Mouse (Mus musculus): ENCODE data around the gene Ppm1h.

The Ppm1h gene

DNA sequence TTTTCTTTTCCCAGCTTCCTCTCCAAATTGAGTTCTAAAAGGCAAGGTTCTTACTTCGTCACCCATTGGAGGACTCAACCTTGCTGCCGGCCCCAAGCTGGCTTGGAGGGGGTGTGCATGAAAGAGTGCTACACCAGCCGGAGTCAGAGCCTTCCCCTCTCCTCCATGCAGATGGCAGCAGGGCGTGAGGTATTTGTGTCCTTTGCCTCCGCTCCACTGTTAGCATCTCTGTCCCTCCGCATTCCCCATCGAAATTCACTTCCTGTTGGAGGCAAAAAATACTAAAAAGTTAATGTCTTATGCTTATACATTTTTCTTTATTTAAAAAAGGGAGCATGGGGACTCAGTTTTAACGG, 181.1 kb downstream of the Ppm1h start:
- no peak for DNase-seq (ENCODE audit: low spot score)

- no peak for DNase-seq (ENCODE audit: low spot score)
These were observed 181.5 kb downstream of the Ppm1h start for GRCm38 (mm10) chr10:122860076-122860475.

DNA sequence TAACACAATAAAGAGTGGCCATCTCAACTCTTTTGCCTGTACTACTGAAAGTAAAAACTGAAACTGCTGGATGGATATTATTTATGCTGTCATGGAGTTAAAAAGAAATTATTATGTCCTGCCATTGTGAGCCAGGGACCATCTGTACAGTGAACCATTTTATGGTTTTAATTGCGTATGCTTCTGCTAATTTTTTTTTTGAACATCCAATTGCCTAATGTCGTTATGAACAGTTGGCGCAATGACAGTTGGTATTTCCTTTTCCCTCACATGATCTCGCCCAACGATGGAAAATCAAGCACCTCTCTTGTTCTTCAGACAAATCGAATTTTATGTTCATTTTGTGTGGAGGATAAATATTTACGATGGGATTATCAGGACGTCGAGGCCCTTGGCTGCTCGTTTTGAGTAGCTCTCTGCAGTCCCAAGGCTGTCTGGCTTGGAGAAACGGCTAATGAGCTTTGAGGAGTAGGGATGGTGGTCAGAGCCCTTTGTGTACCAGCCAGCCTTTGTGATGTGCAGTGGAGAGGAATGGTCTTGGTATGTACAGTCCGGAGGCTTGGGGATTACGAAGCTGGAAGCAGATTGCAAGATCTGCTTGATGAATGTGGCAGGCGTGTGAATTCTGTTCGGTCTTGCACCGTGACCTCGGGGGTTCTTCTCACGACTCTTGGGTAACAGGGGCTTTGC, 183.3 kb downstream of the Ppm1h start:
- no peak for DNase-seq (ENCODE audit: low spot score)

DNA sequence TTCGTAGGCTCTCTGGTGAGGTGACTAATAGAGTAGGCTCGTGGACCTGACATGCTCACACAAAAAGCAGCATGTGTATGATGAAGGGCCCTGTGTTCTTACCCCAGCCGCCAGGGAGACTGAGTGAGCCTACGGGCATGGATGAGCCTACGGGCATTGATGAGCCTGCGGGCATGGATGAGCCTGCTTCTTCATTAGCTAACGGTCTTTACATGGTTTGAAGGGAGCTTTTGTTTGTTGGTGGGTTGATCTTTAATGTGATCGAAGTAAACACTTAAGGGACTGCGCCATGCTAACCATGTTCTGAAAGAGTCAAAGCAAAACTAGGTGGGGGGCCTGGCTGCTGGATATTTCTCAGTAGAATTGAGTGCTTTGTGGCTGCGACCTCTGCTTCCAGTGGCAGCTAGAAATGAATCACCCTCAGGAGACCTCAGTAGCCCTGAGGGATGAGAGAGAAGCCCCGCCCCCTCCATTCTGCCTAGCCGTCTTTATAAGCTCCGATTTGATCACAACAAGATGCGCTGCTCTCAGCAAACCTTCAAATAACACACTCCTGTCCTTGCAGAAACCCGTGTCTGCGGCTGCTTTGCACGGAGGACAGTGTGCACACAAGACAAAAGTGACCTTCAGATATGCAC, 183.9 kb downstream of the Ppm1h start:
- DNase-seq (ENCODE audit: low spot score): no peak

- DNase-seq (ENCODE audit: low spot score): peak; percentile 58
These were observed 191.4 kb downstream of the Ppm1h start for GRCm38 (mm10) chr10:122869865-122870503.

DNA sequence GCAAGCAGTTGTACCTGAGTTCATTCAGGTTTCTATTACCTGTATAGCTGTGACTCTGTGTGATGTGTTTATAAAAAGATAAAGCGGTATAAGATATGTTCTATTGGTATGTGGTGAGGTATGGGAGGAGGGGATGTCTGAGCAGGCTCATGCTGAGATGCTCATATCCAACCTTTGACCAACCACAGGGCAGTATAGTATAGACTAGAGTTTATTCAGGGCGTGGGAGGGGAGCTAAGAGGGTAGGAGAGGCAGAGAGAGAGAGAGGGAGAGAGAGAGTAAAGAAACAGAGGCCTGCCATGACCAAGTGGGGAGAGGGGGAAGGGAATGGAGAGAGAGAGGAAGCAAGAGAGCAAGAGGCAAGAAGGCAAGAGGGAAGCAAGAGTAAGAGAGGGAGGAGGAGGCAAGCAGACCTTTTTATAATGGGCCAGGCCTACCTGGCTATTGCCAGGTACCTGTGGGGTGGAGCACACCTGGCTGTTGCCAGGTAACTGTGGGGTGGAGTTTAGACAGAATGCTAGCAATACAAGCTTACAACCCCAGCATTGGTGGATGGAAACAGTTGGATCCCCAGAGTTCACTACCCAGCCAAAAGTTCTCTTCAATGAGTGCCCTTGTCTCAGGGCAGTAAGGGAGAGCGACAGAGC, 192.4 kb downstream of the Ppm1h start:
- no peak for DNase-seq (ENCODE audit: low spot score)

DNA sequence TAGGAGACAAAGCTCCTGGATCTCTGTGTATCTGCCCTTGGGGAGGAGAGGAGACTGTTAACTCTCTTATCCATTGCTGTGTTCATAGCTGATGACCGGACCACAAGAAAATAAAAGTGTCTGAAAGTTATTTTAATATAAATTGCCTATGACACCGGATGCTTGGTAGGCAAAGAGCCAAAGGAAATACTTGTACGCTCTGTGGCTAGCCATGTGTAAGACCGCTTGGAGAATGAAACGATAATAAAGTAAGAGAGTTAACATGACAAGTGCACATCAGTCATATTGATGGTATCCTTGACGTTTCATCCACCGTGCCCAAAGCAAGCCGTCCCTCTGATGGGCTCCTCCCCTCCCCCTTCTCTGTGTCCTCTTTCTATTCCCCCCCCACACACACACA, 194.2 kb downstream of the Ppm1h start:
- DNase-seq (ENCODE audit: low spot score): no peak

- DNase-seq (ENCODE audit: low spot score): no peak
These were observed 198.4 kb downstream of the Ppm1h start for GRCm38 (mm10) chr10:122876964-122877363.

- DNase-seq (ENCODE audit: low spot score): no peak
These were observed 198.9 kb downstream of the Ppm1h start for GRCm38 (mm10) chr10:122877436-122877835.

DNA sequence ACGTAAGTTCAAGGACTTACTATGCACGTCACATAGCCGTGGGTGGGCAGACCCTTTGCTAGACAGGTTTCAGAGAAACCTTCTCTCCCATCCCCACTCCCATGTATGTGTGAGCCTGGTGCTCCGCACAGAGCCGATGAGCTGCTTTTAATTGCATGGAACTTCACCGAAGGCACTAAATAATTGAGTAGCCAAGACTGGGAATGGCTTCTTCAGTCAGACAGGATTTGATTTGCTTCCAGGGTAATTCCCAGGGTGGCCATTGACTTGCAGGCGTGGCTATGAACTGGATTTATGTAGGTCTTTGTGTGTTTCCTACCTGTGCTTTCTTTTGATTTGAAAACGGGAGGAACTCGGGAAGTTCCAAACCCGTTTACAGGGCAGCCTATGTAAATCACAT, 202.9 kb downstream of the Ppm1h start:
- DNase-seq (ENCODE audit: low spot score): no peak

GRCm38 (mm10) chr10:122882614-122883013, 204.1 kb downstream of the Ppm1h start:
- DNase-seq (ENCODE audit: low spot score): no peak

GRCm38 (mm10) chr10:122883823-122884743, 205.5 kb downstream of the Ppm1h start:
- peak; percentile 40 for DNase-seq (ENCODE audit: low spot score)

DNA sequence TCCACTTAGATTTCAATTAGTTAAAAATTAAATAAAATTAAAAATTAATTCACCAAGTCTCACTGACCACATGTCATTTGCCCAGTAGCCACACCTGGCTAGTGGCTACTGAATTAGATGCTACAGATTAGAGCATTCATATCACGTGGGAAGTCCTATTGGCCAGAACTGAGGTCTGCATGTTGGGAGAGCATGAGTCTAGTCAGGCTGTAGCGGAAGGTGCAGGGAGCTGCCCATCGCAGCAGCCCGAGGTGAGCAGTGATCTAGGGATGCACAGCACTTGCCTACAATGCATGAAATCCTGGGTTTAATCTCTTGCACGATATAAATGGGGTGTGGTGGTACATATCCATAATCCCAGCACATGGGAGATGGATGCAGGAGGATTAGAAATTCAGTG, 206.7 kb downstream of the Ppm1h start:
- DNase-seq (ENCODE audit: low spot score): no peak

GRCm38 (mm10) chr10:122886055-122886915, 207.7 kb downstream of the Ppm1h start:
- DNase-seq (ENCODE audit: low spot score): peak; percentile 48

DNA sequence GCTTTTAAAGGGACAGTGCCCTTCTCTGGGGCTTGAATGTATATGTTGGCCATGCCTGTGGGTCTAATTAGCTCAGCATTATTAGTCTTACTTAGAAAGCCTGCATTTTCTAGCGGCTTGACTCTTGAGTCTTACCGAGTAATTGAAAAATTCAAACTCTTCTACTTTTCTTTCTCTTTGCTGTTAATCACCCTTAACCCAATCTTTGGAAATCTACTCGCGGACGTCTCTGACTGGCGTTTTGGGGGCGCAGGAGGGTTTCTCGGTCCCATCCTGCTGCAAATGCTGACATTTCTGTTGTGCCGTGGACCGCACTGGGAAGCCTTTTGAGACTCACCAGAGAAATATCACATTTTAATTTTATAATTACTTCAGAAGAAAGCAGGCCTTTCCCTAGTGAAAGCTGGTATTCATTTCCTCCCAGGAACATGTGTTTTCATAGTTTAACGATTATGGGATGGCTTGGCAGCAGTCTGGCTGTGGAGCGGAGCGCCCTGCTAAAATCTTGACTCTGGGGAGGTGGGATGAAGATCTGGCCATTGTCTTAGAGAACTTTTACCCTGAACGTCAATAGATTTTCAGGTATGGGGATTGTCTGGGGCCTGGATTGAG, 208.5 kb downstream of the Ppm1h start:
- DNase-seq (ENCODE audit: low spot score): no peak

- no peak for DNase-seq (ENCODE audit: low spot score)
These were observed 209.1 kb downstream of the Ppm1h start for GRCm38 (mm10) chr10:122887528-122888183.

- no peak for DNase-seq (ENCODE audit: low spot score)
These were observed 212.3 kb downstream of the Ppm1h start for GRCm38 (mm10) chr10:122890682-122891350.

DNA sequence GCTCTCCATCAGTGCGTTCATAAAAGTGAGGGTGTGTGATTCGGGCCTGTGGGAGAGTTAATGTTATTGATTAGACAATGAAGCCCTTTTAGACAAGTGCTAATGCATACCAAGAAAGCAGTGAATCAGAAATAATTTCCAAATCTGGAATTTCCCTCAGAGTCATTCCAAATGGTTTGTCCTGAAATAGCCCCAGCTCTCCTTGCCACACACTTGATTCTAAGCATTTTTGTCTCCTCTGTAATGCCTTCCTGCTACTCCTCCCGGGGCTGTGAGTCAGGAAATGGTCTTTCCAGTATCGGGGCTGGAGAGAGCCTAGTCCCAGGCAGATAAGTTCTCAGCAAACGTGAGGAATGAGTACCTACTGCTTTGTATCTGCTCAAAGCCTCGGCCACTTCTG, 212.9 kb downstream of the Ppm1h start:
- peak; percentile 33 for DNase-seq (ENCODE audit: low spot score)

DNA sequence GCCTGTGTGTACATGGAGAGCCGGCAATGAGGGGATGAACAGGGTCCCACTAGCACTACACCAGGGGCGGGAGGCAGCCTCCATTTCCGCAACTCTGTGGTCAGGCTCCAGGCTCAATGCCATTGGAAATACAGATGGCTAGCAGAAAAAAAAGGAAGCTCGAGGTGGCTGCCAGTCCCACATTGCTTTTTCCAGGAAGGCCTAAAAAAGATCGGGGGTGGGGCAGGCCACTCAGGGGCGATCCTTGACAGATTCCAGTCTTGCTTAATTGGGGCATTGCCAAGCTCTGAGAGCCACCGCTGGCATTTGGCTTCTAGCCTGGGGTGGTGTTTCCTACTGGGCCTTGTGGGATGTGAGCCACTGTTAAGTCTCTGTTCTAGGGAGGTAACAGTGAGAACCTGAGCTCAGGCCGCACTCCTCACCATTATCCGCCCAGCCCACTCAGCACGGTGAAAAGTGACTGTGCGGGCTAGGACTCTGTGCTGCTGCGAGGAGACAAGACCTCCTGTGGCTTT, 216.1 kb downstream of the Ppm1h start:
- DNase-seq (ENCODE audit: low spot score): peak; percentile 45
